Mouse (Mus musculus) heart, adult 9 months (tissue): ENCODE measurements around the gene Sv2a.

Experiments
- DNase-seq, 2 experiments: peaks; one replicate each; pipeline ENCODE4 v3.0.0; 2022; ENCODE audit warnings: low spot score in 2 of 2

The Sv2a gene

DNA sequence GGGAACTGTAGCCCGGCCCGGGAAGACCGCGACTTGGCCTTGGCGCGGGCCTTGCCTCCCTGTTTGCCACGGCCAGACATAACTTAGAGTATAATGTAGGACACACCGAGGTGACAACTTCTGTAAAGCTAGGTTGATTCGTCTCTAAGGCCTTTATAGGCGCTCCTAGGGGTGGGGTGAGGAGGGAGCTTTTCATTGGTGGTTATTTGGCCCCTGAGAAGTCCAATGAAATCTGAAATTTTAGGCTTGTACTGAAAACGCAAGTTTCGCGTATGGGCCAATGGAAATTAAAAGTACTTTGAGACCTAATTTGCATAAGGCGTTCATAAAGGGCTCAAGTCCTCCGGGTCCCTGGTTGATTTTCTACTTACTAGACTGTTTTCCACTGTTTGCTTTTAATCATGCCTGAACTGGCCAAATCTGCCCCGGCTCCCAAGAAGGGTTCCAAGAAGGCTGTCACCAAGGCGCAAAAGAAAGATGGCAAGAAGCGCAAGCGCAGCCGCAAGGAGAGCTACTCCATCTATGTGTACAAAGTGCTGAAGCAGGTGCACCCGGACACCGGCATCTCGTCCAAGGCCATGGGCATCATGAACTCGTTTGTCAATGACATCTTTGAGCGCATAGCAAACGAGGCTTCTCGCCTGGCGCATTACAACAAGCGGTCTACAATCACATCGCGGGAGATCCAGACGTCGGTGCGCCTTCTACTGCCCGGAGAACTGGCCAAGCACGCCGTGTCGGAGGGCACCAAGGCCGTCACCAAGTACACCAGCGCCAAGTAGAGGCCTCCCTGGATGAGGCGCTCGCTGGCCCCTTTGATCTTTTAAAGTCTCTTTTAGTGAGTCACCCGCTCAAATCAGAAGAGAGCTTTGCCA, 40.1 kb downstream of the Sv2a start, which contains the start of the genes Hist2h2ac and Hist2h2be:
Hist2h2ac (minus strand) TSS at position 116 of the 875 bp plus-strand sequence.
Hist2h2be (plus strand) TSS at position 355 of the 875 bp plus-strand sequence.
- peak; percentile 96 to 97 for DNase-seq

DNA sequence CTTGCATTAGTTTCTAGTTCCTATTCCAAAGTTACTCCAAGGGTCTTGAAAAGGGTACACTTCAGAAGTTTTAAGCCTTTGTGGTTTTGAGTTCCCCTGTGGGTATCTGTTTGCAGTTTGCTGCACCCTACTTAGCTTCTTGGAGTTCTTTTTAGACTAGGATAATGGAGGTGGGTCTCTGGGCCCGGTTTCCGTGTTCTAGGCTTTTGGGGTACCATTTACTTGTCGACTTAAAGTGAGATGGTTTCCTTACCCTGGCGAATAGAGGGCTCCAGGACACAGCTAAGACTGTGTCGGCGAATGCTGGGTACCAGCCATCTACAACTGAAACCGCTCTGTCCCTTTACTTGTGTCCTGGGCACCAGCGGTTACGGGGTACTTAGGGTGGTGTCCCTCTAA, 40.7 kb downstream of the Sv2a start:
- DNase-seq = no peak

DNA sequence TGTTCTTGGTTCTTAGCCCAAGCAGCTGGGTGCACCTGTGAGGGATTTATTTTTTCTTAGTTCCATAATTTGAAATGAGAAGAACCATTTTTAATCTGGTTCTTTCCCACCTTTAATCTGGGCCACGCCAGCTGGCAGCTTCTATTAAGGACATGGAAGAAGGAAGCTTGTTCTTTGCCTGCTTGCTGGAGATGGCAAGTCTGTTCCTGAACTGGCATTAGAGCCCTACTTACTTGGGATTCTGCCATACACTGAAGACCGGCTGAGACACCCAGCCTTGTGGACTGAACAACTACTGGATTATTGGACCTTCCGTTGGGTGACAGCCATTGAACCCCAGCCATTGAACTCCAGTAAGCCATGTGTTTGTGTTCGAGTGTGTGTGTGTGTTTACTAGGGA, 41.8 kb downstream of the Sv2a start:
- DNase-seq = no peak

DNA sequence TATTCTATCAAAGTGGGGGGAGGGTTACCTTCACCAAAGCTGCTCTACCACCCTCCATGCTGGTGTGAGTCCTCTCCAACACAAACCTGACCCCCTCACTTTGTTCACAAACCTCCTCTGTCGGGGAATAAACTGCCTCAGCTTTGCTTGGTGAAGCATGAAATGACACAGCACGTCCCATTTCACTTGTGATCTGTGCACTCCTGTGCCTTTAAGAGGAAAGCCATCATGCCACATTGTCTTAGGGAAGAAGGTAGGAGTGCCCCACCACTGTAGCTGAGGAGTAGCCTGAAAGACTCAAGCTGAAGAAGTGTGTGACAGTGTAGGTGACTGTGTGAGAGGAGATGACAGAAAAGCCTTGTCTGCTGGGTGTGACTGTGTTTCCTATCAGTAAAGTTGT, 44.5 kb downstream of the Sv2a start:
- DNase-seq = no peak

DNA sequence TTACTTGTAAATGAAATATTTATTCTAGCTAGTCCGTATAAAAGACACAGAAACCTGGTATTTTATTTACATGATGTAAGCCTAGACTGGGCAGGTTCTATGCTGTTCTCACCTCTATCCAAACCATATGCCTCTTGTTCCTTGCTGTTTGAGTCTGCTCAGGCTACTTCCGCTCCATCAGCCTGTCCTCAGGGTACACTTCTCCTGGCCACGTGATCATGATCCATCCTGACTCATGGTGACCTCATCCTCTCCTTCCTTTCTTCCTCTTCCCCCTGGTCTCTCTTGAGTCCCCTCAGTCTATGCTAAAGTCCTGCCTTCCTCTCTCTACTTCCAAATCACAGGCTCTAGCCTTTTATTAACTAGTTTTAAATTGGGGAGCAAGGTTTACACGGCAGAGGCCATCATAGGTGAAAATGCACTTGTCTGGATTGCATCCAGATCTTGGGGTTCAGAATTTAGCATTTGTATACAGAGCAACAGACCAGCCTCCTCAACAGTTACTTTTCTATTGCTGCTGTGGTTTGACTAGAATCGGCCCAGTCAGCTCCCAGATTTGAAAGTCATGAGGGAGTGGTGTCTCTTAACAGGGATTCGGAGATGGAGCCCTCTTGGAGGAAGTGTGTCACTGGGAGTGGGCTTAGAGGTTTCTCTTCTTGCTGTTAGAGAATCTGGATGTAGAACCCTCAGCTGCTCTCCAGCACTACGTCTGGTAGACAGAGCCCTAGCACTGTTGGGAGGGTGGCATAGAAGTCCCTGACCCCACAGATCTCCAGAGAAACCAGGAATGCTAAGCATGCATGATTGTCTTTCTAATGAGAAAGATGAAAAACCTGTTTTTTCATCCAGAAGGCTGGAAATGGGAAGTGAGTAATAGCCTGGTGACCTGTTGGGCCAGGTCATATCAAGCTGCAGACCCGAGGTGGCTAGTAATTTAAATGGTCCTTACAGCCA, 46.0 kb downstream of the Sv2a start:
- peak; percentile 58 to 61 for DNase-seq

DNA sequence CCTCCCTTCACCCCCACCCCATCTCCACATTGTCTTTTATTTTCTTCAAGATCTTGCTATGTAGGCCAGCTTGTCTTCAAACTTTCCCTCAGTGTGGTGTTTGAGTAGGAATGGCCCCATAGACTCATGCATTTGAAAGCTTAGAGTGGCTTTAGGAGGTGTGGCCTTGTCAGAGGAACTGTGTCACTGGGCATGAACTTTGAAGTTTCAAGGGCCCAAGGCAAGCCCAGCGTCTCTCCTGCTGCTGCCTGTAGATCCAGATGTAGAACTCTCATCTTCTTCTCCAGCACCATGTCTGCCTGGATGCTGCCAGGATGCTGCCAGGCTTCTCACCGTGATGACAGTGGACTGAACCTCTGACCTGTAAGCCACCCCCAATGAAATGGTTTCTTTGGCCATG, 47.9 kb downstream of the Sv2a start:
- DNase-seq = no peak

DNA sequence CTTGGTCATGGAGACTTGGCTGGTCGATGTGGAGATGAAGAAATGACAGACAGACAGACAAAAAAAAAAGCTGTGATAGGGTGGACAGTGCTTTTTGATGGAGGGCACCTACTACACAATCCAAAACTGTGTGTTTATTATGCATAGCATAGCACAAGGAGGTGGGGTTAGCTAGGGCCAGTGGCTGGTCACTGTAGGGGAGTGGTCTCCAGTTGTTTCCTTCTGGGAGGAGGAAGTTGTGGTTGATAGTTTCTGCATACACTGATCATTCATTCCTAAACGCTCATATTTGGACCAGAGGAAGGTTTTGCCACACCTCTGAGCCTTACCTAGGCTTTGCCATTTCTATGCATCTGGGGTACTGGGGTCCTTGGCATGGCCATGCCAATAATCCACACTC, 49.5 kb downstream of the Sv2a start:
- no peak for DNase-seq

DNA sequence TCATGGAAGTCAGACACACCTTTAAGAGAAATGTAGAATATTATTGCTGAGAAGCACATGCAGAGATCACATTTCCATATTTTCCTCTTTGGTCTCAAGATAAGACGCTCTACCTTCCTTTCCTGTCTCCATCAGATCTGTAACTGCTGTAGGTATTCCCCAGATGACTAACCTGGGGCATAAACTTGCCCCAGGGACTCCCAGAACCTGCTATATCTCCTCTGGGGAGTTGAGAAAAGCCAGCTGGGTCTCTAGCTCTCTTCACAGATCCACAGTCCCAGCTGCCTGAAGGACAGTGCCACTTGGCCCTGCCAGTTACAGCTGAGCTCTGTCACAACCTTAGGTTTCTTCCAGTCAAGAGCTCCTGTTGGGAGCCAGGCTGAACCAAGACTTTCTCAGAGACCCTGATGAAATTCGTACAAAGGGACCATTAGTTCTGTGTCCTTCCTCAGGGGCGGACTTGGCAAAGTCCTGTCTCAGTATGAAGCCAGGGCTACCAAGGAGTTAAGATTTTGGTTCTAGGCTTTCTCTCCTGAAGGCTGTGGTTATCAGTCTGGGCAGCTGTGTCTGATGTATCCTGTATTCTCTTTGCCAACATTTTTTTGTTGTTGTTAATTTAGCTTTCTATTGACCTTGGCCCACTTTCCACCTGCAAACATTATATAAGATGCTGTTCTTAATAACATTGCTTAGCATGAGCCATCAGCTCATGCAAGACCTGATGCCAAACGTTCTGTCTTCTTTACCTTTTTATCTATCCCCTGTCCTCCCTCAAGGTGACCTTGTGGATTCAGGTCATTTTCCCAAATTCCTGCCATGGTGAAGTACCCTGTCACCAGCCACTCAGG, 50.2 kb downstream of the Sv2a start:
- peak; percentile 46 for DNase-seq

DNA sequence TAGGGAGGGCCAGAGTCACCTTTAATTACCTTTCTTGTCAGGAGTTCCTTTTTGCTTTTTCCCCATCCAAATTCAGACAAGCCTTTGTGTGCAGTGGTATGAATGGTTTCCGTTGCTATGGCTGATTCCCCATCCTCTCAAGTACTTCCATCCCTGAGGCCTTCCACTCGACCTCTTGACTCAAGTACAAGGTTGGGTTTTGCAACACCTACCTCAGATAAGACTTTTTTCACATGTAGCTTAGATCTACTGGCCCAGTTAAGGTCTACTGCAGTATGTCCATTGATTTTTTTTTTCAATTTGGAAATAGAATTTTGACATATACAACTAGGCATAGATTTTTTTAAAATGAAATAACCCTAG, 50.8 kb downstream of the Sv2a start:
- DNase-seq = no peak

DNA sequence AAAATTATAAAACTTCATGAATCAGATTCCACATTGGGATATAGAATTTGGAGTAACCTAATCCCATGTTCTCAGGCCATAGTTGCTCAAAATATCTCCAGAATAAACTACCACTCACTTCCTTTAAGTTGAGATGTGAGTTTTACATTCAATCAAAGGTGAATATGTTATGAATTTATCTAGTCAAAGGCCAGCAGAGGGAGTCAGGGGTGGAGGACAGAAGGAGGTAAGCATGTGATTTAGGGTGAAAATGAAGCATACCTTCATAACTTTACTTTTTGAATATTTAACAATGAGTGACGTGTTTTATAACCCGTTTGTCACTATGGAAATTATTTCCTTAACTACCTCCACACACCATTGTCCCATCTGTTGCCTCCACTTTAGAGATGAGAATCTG, 54.0 kb downstream of the Sv2a start:
- DNase-seq = no peak

DNA sequence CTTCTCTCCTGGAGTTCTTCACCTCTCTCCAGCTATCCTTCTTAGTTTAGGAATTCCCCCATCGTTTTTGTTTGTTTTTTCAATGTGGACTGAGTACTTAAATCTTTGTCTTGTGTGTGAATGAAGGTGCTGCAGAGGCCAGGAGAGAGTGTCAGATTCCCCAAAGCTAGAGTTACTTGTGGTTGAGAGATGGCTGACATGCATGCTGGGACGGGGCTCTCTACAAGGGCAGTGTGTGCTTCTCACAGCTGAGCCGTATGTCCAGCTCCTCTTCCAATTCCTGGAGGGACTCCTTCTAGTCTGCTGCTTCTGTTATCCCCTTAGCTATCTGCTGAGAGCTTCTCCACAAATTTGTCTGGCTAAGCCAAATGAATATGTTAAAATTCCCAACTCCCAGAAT, 54.9 kb downstream of the Sv2a start:
- DNase-seq = no peak

DNA sequence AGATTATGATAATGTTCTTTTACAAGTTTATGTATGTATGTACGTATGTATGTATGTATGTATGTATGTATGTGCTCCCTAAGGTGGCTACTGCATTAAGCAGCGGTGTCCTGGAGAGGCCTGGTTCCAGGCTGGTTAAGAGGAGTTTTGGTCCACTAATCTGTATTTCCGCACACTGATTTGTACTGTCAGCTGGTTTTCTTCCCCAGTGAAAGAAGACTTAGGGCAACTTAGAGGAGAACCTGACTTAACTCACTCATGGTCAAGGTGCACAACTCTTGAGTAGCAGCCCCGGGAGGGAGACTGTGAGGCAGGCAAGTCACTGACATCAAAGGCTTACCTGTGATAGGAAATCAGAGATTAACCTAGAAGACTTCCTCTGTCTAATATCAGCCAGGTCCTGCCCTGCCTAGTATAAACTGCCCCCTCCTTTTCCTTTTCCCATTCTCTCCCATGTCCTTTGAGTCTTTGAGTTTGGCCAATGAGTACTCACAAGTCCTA, 55.9 kb downstream of the Sv2a start:
- no peak for DNase-seq

DNA sequence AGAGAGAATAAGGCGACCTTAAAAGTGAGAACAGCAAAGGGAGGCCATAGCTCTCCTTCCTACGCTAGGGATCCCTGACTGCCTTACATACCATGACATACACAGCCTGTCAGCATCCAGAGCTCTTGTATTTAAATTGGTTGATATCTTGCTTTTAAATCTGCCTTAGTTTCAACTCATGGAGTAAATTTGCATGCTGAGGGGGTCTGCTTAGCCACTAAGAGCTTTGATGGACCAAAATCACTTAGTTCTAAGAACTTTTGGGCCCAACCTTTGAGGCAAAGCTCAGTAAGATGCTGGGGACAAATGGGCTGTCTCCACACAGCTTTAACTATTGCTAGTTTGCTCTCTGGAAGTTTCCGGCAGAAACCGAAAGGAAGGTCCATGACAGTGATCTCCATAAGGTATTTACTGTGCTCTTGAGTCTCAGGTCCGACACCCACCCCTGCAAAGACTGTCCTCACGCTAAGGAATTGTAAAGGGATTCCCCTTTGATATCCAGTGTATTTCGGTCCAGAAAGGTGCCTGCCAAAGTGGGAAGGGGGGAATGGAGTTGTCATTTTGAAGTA, 56.5 kb downstream of the Sv2a start:
- no peak for DNase-seq

DNA sequence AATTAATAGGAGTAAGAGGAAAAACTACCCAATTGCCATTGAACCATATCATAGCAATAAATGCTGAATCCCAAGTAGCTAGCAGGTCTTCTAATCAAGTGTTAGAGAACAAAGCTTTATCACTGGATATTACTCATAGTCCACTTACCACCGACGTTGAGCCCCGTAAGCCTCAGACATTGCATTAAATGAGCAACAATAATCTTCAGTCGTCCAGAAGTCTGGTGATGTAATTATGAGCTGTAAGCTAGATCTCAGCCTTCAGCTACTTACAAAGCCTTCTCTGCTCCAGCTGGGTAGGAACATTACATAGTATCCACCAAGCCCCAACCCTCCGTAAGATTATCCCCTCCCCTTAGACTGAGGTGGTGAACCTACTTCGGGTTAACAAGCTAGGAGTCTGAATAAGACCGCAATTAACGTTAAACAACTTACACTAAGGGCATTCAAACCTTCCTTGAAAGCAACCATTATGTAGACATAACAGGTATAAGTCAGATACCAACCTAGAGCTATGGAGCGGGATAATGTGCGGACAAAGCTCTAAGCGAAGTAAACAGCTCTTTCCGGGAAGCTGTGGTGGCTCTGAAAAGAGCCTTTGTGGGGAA, 57.1 kb downstream of the Sv2a start:
- DNase-seq = no peak

DNA sequence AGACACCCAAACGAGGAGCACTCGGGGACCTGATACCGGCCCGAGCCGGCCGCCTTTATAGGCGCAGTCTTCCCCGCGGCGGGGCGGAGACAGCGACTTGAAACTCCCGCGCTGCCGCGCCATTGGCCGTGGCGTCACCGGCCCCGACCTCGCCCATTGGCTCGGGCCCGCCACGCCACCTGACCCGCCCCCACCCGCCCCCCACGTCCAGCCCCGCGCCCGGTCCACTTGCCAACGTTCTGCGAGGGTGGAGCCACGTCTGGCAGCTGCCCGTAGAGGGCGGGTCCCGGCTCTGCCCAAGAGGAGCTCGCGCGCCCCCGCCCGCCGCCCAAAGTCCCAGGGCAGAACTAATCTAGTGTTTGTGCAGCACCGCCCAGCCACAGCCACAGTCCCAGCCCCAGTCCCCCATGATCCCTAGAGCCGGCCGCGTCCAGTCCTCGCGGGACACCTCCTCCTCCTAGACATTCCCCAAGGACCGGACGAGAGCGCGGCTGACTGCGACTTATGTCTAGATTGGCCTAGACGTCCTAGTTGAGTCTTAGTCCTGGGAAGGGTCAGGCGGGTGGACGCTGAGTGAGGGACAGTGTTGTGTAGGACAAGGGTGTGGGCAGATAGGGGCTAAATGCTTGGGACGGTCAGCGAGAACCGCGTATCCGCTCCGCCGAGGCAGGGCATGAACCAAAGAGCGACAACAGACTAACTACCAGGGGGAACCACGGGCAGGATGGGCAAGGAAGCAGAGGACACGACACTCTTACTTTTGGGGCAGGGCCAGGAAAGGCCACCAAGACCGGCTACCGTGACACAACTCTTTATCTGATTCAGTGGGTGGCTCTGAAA, 58.2 kb downstream of the Sv2a start, which contains the start of gene Hist2h3c2:
Hist2h3c2 (minus strand) TSS at position 174 of the 840 bp plus-strand sequence.
- peak; percentile 46 to 61 for DNase-seq

DNA sequence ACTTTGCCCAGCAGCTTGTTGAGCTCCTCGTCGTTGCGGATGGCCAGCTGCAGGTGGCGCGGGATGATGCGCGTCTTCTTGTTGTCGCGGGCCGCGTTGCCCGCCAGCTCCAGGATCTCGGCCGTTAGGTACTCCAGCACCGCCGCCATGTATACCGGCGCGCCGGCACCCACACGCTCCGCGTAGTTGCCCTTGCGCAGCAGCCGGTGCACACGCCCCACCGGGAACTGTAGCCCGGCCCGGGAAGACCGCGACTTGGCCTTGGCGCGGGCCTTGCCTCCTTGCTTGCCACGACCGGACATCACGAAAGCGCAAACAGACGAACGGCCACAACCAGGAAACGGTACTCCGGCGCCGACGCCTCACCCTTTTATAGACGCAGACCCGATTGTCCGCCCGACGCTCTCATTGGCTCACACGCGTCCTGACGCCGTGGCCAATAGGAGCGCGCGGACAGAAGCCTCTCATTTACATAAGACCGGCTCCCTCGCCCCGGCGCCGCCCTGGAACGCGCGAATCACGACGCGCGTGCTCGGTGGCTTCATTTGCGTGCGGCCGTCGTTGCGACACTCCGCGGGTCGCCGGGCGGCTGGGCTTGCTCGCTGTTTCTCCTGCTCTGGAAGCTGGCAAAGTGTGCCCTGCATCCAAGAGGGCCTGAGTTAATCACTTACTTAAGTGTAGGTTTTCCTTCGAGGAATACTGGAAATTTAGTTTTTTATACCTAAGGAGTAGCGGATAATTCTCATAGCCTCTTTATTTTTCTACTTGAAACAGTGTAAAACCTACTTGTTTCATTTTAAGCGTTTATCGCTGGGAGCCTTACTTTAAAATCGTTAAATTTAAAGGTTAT, 59.2 kb downstream of the Sv2a start, which contains the start of gene Hist2h2aa2:
Hist2h2aa2 (minus strand) TSS at position 328 of the 850 bp plus-strand sequence.
- peak; percentile 97 for DNase-seq

DNA sequence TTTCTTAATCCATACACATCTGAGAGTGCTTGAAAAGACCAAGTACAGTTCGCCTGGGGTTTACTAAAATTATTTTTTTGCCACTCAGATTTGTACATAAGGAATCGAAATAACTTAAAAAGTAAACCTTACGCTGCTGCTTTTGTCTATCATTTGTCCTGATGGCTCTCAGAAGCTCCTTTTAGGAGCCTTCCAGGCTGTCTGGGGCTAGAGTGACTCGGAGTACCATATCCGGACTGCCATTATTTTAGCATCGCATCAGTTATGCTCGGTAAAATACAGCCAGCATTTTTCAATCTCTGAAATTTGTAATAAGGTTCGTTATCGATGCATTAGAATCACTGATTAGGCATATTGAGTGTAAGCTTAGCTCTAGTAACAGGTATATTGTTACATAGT, 59.8 kb downstream of the Sv2a start:
- DNase-seq = no peak

DNA sequence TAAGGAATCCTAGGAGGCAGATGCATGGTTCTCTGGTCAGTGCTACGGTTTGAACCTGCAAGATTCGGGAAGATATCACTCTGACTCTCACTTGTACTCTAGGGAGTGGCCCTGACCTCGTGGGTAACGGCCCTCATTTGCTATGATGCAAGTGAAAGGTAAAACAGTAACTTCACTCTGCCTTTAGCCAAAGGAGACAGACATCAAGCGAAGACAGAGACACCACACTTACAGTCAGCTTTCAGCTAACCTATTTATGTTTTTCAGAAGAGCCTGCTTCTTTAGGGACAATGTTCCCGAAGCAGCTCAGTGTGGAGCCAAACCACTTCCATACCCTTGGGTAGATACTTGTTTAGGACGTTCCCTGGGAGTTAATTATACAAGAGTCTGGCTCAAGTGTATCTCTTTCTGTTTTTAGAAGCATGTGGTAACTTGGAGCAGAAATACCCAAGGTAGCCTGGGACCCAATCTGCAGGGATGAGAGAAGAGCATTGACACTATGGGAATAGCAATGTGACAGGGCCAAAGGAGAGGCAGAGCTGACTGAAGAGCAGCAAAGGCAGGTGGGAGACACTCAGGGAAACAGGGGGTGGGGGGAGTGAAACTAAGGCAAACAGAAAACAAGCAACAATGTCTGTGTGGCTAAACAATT, 63.1 kb downstream of the Sv2a start:
- DNase-seq = peak; percentile 28 to 53
